Mouse (Mus musculus): ENCODE data around the gene Met.

GRCm38 (mm10) chr6:17468993-17469392 lies 5.4 kb downstream of the Met start:
- no peak for TF ChIP-seq CTCF (IDR thresholded peaks at IDR 0.05)
- TF ChIP-seq EP300 (IDR thresholded peaks at IDR 0.05) = no peak

Measured in lung, postnatal 0 days (tissue).